Mouse (Mus musculus): ENCODE data around the gene Nup43. TPM values are rescaled to one million over a fixed set of nuclear protein-coding genes. Genes with fewer than 3 reads are reported as not detected.

The Nup43 gene
- polyA plus RNA-seq, 1 experiment, result 7.1 TPM

DNA sequence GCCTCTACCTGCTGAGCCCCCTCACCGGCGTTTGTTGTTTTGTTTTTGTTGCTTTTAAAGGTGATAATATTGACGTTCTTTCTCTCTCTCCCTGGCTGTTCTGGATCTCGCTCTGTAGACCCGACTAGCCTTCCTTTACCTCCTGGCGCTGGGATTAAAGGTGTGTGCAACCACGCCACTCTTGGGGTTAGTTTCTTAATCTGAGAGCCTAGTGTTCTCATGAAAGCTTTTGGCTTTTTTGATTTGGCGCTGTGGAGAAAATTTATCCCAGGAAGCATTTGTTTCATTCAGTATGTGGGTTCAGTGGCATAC is 59.2 kb downstream of the Nup43 start:
- peaks cover 13% of the 10 kb centered on the region for H3K4me1 ChIP-seq (ENCODE audit: control insufficient read depth, insufficient read depth, low read length)
- peak overlapping the region; percentile 72 for H3K4me3 ChIP-seq (ENCODE audit: insufficient read depth, low read length)
- TF ChIP-seq POLR2A (IDR thresholded peaks at IDR 0.05; ENCODE audit: borderline replicate concordance, low read depth, low read length) (no peak), CTCF (IDR thresholded peaks at IDR 0.05; ENCODE audit: low read depth, low read length) (0 out of 2 replicates have a peak, but pooled peaks have one; percentile 9)
- H3K27ac ChIP-seq (ENCODE audit: insufficient read depth, low read depth, low read length), result peak overlapping the region; percentile 69

- Histone ChIP-seq H3K4me3 (ENCODE audit: insufficient read depth, low read length) (peak overlapping the region; percentile 72), H3K4me1 (ENCODE audit: control insufficient read depth, insufficient read depth, low read length) (peaks cover 13% of the 10 kb centered on the region), H3K27ac (ENCODE audit: insufficient read depth, low read depth, low read length) (no peak overlapping the region)
- TF ChIP-seq POLR2A (IDR thresholded peaks at IDR 0.05; ENCODE audit: borderline replicate concordance, low read depth, low read length) (no peak), CTCF (IDR thresholded peaks at IDR 0.05; ENCODE audit: low read depth, low read length) (no peak)
Observed at GRCm38 (mm10) chr10:7727011-7727410, 59.7 kb downstream of the Nup43 start.

Other genes with a start within 250 kb of the Nup43 start
- gene Ulbp1, start 193.9 kb upstream of the Nup43 start, polyA plus RNA-seq (2012; ENCODE audit: insufficient read depth, insufficient read length, missing spikeins), result 18.3 and 18.6 TPM in 2 replicates
- gene Lrp11, start 77.7 kb upstream of the Nup43 start, polyA plus RNA-seq (2012; ENCODE audit: insufficient read depth, insufficient read length, missing spikeins), result 2.9 and 3.8 TPM in 2 replicates
- 44.5 and 49.0 TPM in 2 replicates for gene Pcmt1, start 13.6 kb downstream of the Nup43 start, polyA plus RNA-seq (2012; ENCODE audit: insufficient read depth, insufficient read length, missing spikeins)
- gene Lats1, start 13.7 kb downstream of the Nup43 start, polyA plus RNA-seq (2012; ENCODE audit: insufficient read depth, insufficient read length, missing spikeins), result 16.1 and 18.9 TPM in 2 replicates
- gene Katna1, start 58.5 kb downstream of the Nup43 start, polyA plus RNA-seq (2012; ENCODE audit: insufficient read depth, insufficient read length, missing spikeins), result 51.3 and 51.9 TPM in 2 replicates
- 53.7 and 61.3 TPM in 2 replicates for gene Ginm1, start 125.3 kb downstream of the Nup43 start, polyA plus RNA-seq (2012; ENCODE audit: insufficient read depth, insufficient read length, missing spikeins)
- gene Ppil4, start 125.4 kb downstream of the Nup43 start, polyA plus RNA-seq (2012; ENCODE audit: insufficient read depth, insufficient read length, missing spikeins), result 30.2 and 31.5 TPM in 2 replicates
- 27.6 and 29.5 TPM in 2 replicates for gene Zc3h12d, start 165.0 kb downstream of the Nup43 start, polyA plus RNA-seq (2012; ENCODE audit: insufficient read depth, insufficient read length, missing spikeins)